Mouse (Mus musculus) lung, postnatal 0 days (tissue): ENCODE data around the gene St3gal3. TPM values are rescaled to one million over a fixed set of nuclear protein-coding genes. Genes with fewer than 3 reads are reported as not detected.

ENCODE experiments used
- ATAC-seq: fragments of 200-750 bp; cut with Nextera tagmentation; 2 replicates; pipeline ENCODE4 v1.8.0; 2017; ENCODE audit warnings: moderate library complexity
- DNase-seq: peaks from one replicate; pipeline ENCODE4 v3.0.0-alpha.2; 2016; ENCODE audit warnings: low spot score
- H3K27ac ChIP-seq: fragments of 300-500 bp; sonication (generic); 2 replicates; pipeline ENCODE4 v1.5.1; 2014; ENCODE audit warnings: antibody characterized with exemption, mild to moderate bottlenecking, low read length, mixed read lengths
- H3K27me3 ChIP-seq: fragments of 300-500 bp; sonication (generic); replicated peaks from 2 replicates; pipeline ENCODE4 v1.6.1; 2014; ENCODE audit warnings: low read length, mixed read lengths; ENCODE audit not compliant: insufficient read depth
- H3K36me3 ChIP-seq: fragments of 300-500 bp; sonication (generic); 2 replicates; pipeline ENCODE4 v1.6.1; 2014; ENCODE audit warnings: low read length, mixed read lengths; ENCODE audit not compliant: insufficient read depth
- H3K4me1 ChIP-seq: fragments of 300-500 bp; sonication (generic); 2 replicates; pipeline ENCODE4 v1.6.1; 2014; ENCODE audit warnings: antibody characterized with exemption, low read depth, low read length, mixed read lengths; ENCODE audit not compliant: insufficient read depth
- H3K4me2 ChIP-seq: fragments of 300-500 bp; sonication (generic); replicated peaks from 2 replicates; pipeline ENCODE4 v1.6.1; 2014; ENCODE audit warnings: low read depth, mild to moderate bottlenecking, low read length, moderate library complexity, mixed read lengths
- H3K4me3 ChIP-seq: fragments of 300-500 bp; sonication (generic); 2 replicates; pipeline ENCODE4 v1.5.1; 2014; ENCODE audit warnings: low read depth, low read length
- H3K9ac ChIP-seq: fragments of 300-500 bp; sonication (generic); replicated peaks from 2 replicates; pipeline ENCODE4 v1.6.1; 2014; ENCODE audit warnings: low read depth, mild to moderate bottlenecking
- H3K9me3 ChIP-seq: fragments of 300-500 bp; sonication (generic); 2 replicates; pipeline ENCODE4 v1.6.1; 2016; ENCODE audit warnings: low read length, mixed read lengths
- CTCF ChIP-seq: IDR thresholded peaks from 2 replicates; pipeline ENCODE4 v1.5.1; 2016; ENCODE audit warnings: antibody characterized with exemption, mild to moderate bottlenecking
- EP300 ChIP-seq: IDR thresholded peaks from 2 replicates; pipeline ENCODE4 v1.6.1; 2016; ENCODE audit warnings: antibody characterized with exemption, mild to moderate bottlenecking, control low read depth
- WGBS: fragments of 180-500 bp; shearing (Covaris S2); extraction: QIAGEN DNeasy Blood & Tissue Kit; methylation state at CpG from one replicate; pipeline ENCODE4 v1.1.7; 2014; 5-methylcytosine and 5-hydroxymethylcytosine counted together
- polyA plus RNA-seq: library from polyadenylated mRNA; unstranded; fragments of >200 nt; fragmentation: Nextera tagmentation; extraction: Ambion mirVana; gene quantifications from 2 replicates; pipeline ENCODE4 v1.2.1, GENCODE M21; 2015

Gene St3gal3
- polyA plus RNA-seq, 1 experiment from 2014 or later: 4.5 TPM

GRCm38 (mm10) chr4:118070255-118071234, 64.2 kb downstream of the St3gal3 start:
- no peak; the same call in 1 of the 2 replicates for ATAC-seq
- Histone ChIP-seq H3K36me3 (no peaks in the 10 kb centered on the region), H3K9me3 (no peaks in the 10 kb centered on the region), H3K4me3 (no peak overlapping the region), H3K9ac (no peak overlapping the region), H3K27ac (no peak overlapping the region), H3K4me2 (no peak overlapping the region), H3K4me1 (no peaks in the 10 kb centered on the region), H3K27me3 (no peaks in the 10 kb centered on the region)
- DNase-seq: peak; percentile 26
- TF ChIP-seq CTCF (no peak), EP300 (no peak)
- WGBS: 83% methylated on average over 9 of the region's 9 CpGs

- Histone ChIP-seq H3K4me2 (no peak overlapping the region), H3K36me3 (no peaks in the 10 kb centered on the region), H3K9me3 (no peaks in the 10 kb centered on the region), H3K4me3 (no peak overlapping the region), H3K27ac (peak overlapping the region; percentile 73), H3K9ac (no peak overlapping the region), H3K27me3 (no peaks in the 10 kb centered on the region), H3K4me1 (peaks cover 8% of the 10 kb centered on the region; the same call in 1 of the 2 replicates)
- TF ChIP-seq CTCF (no peak), EP300 (no peak)
- WGBS: 32% methylated on average over 9 of the region's 9 CpGs
- ATAC-seq (peak; percentile 40), DNase-seq (peak; percentile 59)
These were observed 72.8 kb downstream of the St3gal3 start for GRCm38 (mm10) chr4:118061809-118062463.

DNA sequence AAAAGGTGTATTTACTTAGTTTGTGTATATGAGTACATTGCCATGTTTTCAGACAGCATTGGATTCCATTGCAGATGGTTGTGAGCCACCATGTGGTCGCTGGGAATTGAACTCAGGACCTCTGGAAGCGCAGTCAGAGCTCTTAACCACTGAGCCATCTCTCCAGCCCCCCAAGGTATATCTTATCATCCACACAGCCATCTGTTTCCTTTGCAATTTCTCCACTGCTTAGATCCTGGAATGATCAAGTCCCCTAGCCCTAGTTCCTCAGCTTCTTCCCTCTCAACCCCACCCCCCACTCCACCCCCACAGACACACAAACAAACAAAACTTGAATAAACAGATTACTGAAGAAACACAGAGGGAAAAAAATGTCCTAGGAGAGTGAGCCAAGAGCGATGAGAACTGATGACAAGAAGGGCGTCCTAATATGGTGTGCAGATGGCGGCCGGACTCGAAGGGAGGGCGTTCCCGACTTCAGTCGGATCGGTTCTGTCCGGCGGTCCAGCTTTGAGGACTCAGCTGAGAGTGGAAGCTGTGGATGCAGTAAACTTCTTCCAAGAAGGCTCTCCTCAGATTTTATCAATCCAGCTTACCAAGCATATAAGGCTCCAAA, 73.7 kb downstream of the St3gal3 start:
- whole genome bisulfite sequencing: 50% methylated on average over 13 of the region's 13 CpGs

GRCm38 (mm10) chr4:118059816-118060475, 74.8 kb downstream of the St3gal3 start:
- Histone ChIP-seq H3K9me3 (no peaks in the 10 kb centered on the region), H3K4me1 (peaks cover 8% of the 10 kb centered on the region; the same call in 1 of the 2 replicates), H3K9ac (no peak overlapping the region), H3K27ac (peak overlapping the region; percentile 47; the same call in 1 of the 2 replicates), H3K4me3 (no peak overlapping the region), H3K36me3 (no peaks in the 10 kb centered on the region), H3K27me3 (no peaks in the 10 kb centered on the region), H3K4me2 (no peak overlapping the region)
- TF ChIP-seq CTCF (no peak), EP300 (no peak)
- 63% methylated on average over 11 of the region's 11 CpGs for WGBS
- no peak for DNase-seq
- no peak for ATAC-seq

More for the DNA sequence above, 73.7 kb downstream of the St3gal3 start:
- Histone ChIP-seq H3K36me3 (no peaks in the 10 kb centered on the region), H3K4me2 (no peak overlapping the region), H3K27ac (peak overlapping the region; percentile 73), H3K27me3 (no peaks in the 10 kb centered on the region), H3K9me3 (no peaks in the 10 kb centered on the region), H3K4me3 (no peak overlapping the region), H3K9ac (no peak overlapping the region), H3K4me1 (peaks cover 8% of the 10 kb centered on the region; the same call in 1 of the 2 replicates)
- DNase-seq: peak; percentile 89
- TF ChIP-seq EP300: peak; percentile 35; the same call in 1 of the 2 replicates
- TF ChIP-seq CTCF: no peak
- ATAC-seq: peak; percentile 70

DNA sequence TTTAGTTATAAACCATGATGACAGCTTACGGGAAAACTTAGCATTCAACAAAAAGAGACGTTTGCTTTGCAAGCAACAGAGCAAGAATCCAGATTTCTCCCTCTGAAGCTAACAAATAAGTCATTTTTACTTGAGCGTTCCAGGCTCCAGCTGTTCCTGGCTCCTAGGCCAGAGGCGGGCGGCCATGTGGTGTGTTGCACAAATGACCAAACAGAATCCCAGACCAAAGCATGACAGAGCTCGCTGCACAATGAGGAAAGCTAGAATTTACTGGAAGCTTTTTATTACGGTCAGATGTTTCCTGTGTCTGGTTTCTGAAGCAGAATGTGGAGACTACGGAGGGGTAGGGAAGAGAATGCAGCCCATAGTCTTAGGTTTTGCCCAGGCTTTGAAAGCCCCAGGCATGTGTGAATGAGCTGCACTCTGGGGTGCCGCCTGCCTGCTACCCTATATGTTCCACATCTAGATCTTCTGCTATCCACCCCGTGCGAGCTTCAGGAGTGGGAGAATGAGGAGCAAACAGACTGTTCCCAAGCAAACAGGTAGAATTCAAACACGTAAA, 76.5 kb downstream of the St3gal3 start:
- no peak for TF ChIP-seq CTCF
- TF ChIP-seq EP300: no peak
- DNase-seq: peak; percentile 85
- ATAC-seq: peak; percentile 67
- Histone ChIP-seq H3K4me2 (no peak overlapping the region), H3K4me1 (peaks cover 8% of the 10 kb centered on the region; the same call in 1 of the 2 replicates), H3K27ac (peak overlapping the region; percentile 68), H3K27me3 (no peaks in the 10 kb centered on the region), H3K9me3 (no peaks in the 10 kb centered on the region), H3K4me3 (no peak overlapping the region), H3K36me3 (no peaks in the 10 kb centered on the region), H3K9ac (no peak overlapping the region)
- WGBS: 49% methylated on average over 12 of the region's 12 CpGs
